Mouse (Mus musculus) limb, embryonic 12.5 days (tissue): ENCODE measurements around the gene Rbfox3. TPM values are rescaled to one million over a fixed set of nuclear protein-coding genes. Genes with fewer than 3 reads are reported as not detected.

Source experiments
- ATAC-seq: fragments of 200-750 bp; cut with Nextera tagmentation; 2 replicates; pipeline ENCODE4 v1.8.0; 2017; ENCODE audit warnings: low read depth, moderate TSS enrichment; ENCODE audit not compliant: insufficient number of reproducible peaks, insufficient read depth, low FRiP score, low TSS enrichment
- H3K27ac ChIP-seq: fragments of 300-500 bp; sonication (generic); 2 replicates; pipeline ENCODE4 v1.5.1; 2016; ENCODE audit warnings: mild to moderate bottlenecking, moderate library complexity
- H3K27me3 ChIP-seq: fragments of 300-500 bp; sonication (generic); 2 replicates; pipeline ENCODE4 v1.6.1; 2016; ENCODE audit warnings: mild to moderate bottlenecking, moderate library complexity
- H3K36me3 ChIP-seq: fragments of 300-500 bp; sonication (generic); 2 replicates; pipeline ENCODE4 v1.6.1; 2016; ENCODE audit warnings: mild to moderate bottlenecking, moderate library complexity
- H3K4me1 ChIP-seq: fragments of 300-500 bp; sonication (generic); replicated peaks from 2 replicates; pipeline ENCODE4 v1.6.1; 2016
- H3K4me2 ChIP-seq: fragments of 300-500 bp; sonication (generic); 2 replicates; pipeline ENCODE4 v1.6.1; 2016; ENCODE audit warnings: mild to moderate bottlenecking, moderate library complexity
- H3K4me3 ChIP-seq: fragments of 300-500 bp; sonication (generic); replicated peaks from 2 replicates; pipeline ENCODE4 v1.5.1; 2016; ENCODE audit warnings: mild to moderate bottlenecking
- H3K9ac ChIP-seq: fragments of 300-500 bp; sonication (generic); replicated peaks from 2 replicates; pipeline ENCODE4 v1.6.1; 2016; ENCODE audit warnings: mild to moderate bottlenecking, moderate library complexity
- H3K9me3 ChIP-seq: fragments of 300-500 bp; sonication (generic); 2 replicates; pipeline ENCODE4 v1.6.1; 2016; ENCODE audit warnings: mild to moderate bottlenecking, moderate library complexity
- WGBS: fragments of 180-500 bp; shearing (Covaris S2); methylation state at CpG from one replicate; pipeline ENCODE4 v1.1.7; 2016; 5-methylcytosine and 5-hydroxymethylcytosine counted together
- polyA plus RNA-seq: library from polyadenylated mRNA; unstranded; fragments of >200 nt; fragmentation: Nextera tagmentation; extraction: Ambion mirVana; gene quantifications from 2 replicates; pipeline ENCODE4 v1.2.1, GENCODE M21; 2016

Gene Rbfox3
- polyA plus RNA-seq, 1 experiment from 2014 or later: 3.9 TPM

- peaks cover 8% of the 10 kb centered on the region; the same call in 1 of the 2 replicates for H3K27me3 ChIP-seq
- no peak for ATAC-seq
- no peaks in the 10 kb centered on the region for H3K9me3 ChIP-seq
- H3K4me2 ChIP-seq: peak overlapping the region; percentile 35
- H3K36me3 ChIP-seq: no peaks in the 10 kb centered on the region
- WGBS: 34% methylated on average over 15 of the region's 15 CpGs
- peaks cover 17% of the 10 kb centered on the region for H3K4me1 ChIP-seq
- 0 out of 2 replicates have a peak overlapping the region, but pooled peaks have one; percentile 0 for H3K4me3 ChIP-seq
- no peak overlapping the region for H3K9ac ChIP-seq
- H3K27ac ChIP-seq: peak overlapping the region; percentile 41; the same call in 1 of the 2 replicates
Measured at GRCm38 (mm10) chr11:118916423-118917030, 5.1 kb upstream of the Rbfox3 start.

- no peaks in the 10 kb centered on the region for H3K9me3 ChIP-seq
Measured at GRCm38 (mm10) chr11:118915888-118916287, 4.5 kb upstream of the Rbfox3 start.

GRCm38 (mm10) chr11:118912686-118913085 is 1.3 kb upstream of the Rbfox3 start:
- Histone ChIP-seq H3K4me1 (peaks cover 53% of the 10 kb centered on the region), H3K9me3 (no peaks in the 10 kb centered on the region), H3K9ac (no peak overlapping the region), H3K4me2 (no peak overlapping the region), H3K4me3 (no peak overlapping the region), H3K27me3 (peaks cover 43% of the 10 kb centered on the region), H3K27ac (no peak overlapping the region), H3K36me3 (no peaks in the 10 kb centered on the region)
- WGBS: 51% methylated on average over 6 of the region's 6 CpGs
- ATAC-seq: no peak

More at GRCm38 (mm10) chr11:118915888-118916287, 4.5 kb upstream of the Rbfox3 start:
- no peak overlapping the region for H3K4me3 ChIP-seq
- H3K4me2 ChIP-seq: 0 out of 2 replicates have a peak overlapping the region, but pooled peaks have one; percentile 35
- no peaks in the 10 kb centered on the region for H3K36me3 ChIP-seq
- 54% methylated on average over 2 of the region's 2 CpGs for WGBS
- no peak overlapping the region for H3K27ac ChIP-seq
- no peak overlapping the region for H3K9ac ChIP-seq
- no peak for ATAC-seq
- H3K27me3 ChIP-seq: peaks cover 11% of the 10 kb centered on the region
- H3K4me1 ChIP-seq: peaks cover 22% of the 10 kb centered on the region

DNA sequence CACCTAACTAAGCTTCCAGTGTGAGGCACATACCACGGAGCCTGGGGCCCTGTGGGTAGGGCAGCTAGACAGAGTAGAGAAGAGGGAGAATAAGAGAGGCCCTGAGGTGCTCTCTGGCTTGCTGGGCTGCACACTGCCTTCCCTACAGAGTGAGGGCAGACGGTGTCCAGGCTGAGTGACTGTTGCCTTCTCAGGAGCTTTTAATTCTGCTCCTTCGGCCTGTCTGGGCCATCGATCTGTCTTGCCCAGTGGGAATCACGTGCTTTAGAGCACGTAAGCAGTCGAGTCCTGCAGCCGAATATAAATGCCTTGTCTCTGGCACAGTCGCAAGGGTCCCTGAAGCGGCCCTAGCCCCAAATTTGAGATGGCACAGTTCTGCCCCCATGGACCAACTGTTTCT is 641 bp downstream of the Rbfox3 start:
- Histone ChIP-seq H3K4me3 (no peak overlapping the region), H3K36me3 (no peaks in the 10 kb centered on the region), H3K27ac (no peak overlapping the region), H3K4me2 (no peak overlapping the region), H3K9me3 (no peaks in the 10 kb centered on the region), H3K4me1 (peaks cover 53% of the 10 kb centered on the region), H3K9ac (no peak overlapping the region), H3K27me3 (peaks cover 63% of the 10 kb centered on the region)
- no peak for ATAC-seq
- 75% methylated on average over 10 of the region's 10 CpGs for WGBS

DNA sequence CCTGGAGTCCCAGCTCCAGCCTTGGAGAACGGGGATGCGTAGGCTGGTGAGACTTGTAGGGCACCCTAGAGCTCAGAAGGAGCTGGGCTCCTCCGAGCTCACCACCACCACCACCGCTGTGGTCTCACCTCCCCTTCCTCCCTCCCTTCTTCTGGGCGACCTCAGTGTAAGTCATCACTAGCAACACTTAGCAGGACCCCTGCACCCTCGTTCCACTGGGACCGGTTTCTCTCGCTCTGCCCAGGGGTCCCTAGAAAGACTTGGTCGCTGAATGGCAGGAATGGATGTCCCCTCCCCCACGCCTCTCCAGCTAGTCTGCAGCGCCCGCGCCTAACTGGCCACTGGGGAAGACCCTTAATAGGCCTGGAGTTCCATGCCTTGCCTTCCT is 1.6 kb downstream of the Rbfox3 start:
- no peaks in the 10 kb centered on the region for H3K36me3 ChIP-seq
- ATAC-seq: no peak
- H3K4me3 ChIP-seq: peak overlapping the region; percentile 60
- peaks cover 53% of the 10 kb centered on the region for H3K4me1 ChIP-seq
- peak overlapping the region; percentile 60; the same call in 1 of the 2 replicates for H3K9ac ChIP-seq
- H3K4me2 ChIP-seq: peak overlapping the region; percentile 100
- no peak overlapping the region for H3K27ac ChIP-seq
- 1% methylated on average over 11 of the region's 13 CpGs for WGBS
- H3K27me3 ChIP-seq: peaks cover 72% of the 10 kb centered on the region
- no peaks in the 10 kb centered on the region for H3K9me3 ChIP-seq

DNA sequence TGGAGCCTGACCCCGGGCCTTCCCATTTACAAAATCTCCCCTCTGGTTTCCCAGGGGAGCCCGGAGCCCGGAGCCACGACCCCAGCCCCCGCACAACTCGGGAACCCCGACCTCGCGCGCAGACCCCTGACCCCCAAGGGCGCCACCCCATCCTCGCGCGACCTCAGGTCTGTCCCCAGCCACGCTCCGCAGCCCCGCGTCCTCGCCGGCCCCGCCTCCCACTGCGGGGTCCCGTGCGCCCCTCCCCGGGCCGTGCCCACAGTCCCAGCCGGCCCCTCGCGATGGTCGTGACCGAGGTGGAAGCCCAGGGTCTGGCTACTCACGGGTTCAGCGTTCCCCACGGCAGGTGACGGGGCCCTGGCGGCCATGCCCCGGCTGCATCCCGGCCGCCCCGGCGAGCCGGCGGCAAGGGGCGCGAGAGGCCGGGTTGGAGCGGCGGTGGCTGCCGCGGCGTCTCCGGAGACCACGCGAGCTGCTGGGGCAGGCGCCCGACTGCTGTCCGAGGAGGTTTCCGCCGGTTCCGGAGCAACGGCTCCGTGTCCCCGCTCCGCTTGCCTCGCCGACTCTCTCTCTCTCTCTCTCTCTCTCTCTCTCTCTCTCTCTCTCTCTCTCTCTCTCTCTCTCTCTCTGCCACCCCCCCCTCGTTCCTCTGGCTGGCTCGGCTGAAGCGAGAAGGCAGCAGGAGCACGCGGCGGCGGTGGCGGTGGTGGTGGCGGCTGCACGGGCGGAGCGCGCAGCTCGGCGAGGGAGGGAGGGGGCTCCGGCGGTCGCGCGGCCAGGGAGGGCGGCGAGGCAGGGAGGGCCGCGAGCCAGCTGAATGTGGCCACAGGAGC is 2.2 kb downstream of the Rbfox3 start:
- Histone ChIP-seq H3K4me3 (peak overlapping the region; percentile 60), H3K4me1 (peaks cover 53% of the 10 kb centered on the region), H3K9me3 (no peaks in the 10 kb centered on the region), H3K36me3 (no peaks in the 10 kb centered on the region), H3K27me3 (peaks cover 75% of the 10 kb centered on the region), H3K9ac (peak overlapping the region; percentile 60), H3K4me2 (peak overlapping the region; percentile 100), H3K27ac (0 out of 2 replicates have a peak overlapping the region, but pooled peaks have one; percentile 7)
- WGBS: under 1% methylated on average over 63 of the region's 90 CpGs
- ATAC-seq: no peak; the same call in 1 of the 2 replicates

- Histone ChIP-seq H3K27me3 (peaks cover 78% of the 10 kb centered on the region), H3K9ac (peak overlapping the region; percentile 60), H3K9me3 (no peaks in the 10 kb centered on the region), H3K4me2 (peak overlapping the region; percentile 100), H3K36me3 (no peaks in the 10 kb centered on the region), H3K4me1 (peaks cover 53% of the 10 kb centered on the region), H3K27ac (0 out of 2 replicates have a peak overlapping the region, but pooled peaks have one; percentile 7), H3K4me3 (peak overlapping the region; percentile 60)
- no peak for ATAC-seq
- WGBS: under 1% methylated on average over 50 of the region's 52 CpGs
Measured at GRCm38 (mm10) chr11:118908431-118908980, 2.9 kb downstream of the Rbfox3 start.

- H3K36me3 ChIP-seq: no peaks in the 10 kb centered on the region
- under 1% methylated on average over 43 of the region's 43 CpGs for WGBS
- no peaks in the 10 kb centered on the region for H3K9me3 ChIP-seq
- H3K4me2 ChIP-seq: peak overlapping the region; percentile 100
- 0 out of 2 replicates have a peak overlapping the region, but pooled peaks have one; percentile 7 for H3K27ac ChIP-seq
- H3K27me3 ChIP-seq: peaks cover 79% of the 10 kb centered on the region
- peak overlapping the region; percentile 60; the same call in 1 of the 2 replicates for H3K9ac ChIP-seq
- peak overlapping the region; percentile 60 for H3K4me3 ChIP-seq
- peaks cover 52% of the 10 kb centered on the region for H3K4me1 ChIP-seq
- no peak; the same call in 1 of the 2 replicates for ATAC-seq
Measured at GRCm38 (mm10) chr11:118907471-118908401, 3.7 kb downstream of the Rbfox3 start.

DNA sequence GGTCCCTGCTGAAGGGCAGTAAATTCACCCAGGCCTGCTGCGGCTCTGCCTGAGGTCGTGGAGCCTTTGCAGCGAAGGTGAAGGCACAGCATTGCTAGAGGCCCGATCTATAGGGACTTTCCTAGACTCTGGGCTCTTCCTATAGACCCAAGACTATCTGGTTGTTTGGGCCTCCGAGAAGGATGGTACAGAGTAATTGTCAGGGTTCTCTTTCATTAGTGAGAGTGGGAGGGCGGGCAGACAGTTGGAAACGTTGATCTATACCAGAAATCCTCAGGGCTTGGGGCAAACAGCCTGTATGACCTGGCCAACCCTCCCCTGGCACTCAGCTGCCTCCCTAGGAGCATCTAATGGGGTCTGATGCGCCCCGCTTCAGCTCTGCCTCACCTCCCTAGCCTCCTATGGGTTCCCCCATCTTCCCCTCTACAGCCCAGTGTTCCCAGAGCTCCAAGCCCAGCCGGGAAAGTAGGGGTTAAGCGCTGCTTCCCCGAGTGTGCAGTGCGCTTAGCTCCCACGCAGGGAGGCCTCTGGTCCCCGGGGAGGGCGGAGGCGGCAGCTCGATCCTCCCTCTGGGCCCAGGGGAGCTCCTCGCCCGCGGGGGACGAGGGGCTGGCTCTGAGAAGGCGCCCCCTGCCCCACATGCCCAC is 4.5 kb downstream of the Rbfox3 start:
- Histone ChIP-seq H3K4me1 (peaks cover 51% of the 10 kb centered on the region), H3K9ac (no peak overlapping the region), H3K4me2 (peak overlapping the region; percentile 100), H3K4me3 (peak overlapping the region; percentile 60), H3K27me3 (peaks cover 74% of the 10 kb centered on the region), H3K27ac (no peak overlapping the region), H3K36me3 (no peaks in the 10 kb centered on the region), H3K9me3 (no peaks in the 10 kb centered on the region)
- 6% methylated on average over 22 of the region's 23 CpGs for WGBS
- ATAC-seq: no peak
